Mouse (Mus musculus) CH12.LX (cell line): Measurements from ENCODE around the gene Metap1.
A peak's percentile ranks its signal among the peaks of the same experiment; 100 is the strongest.

ENCODE experiments used
- CTCF ChIP-seq, 2 experiments: IDR thresholded peaks in 1 of 2; conservative IDR thresholded peaks in 1 of 2; 2 replicates each; pipeline ENCODE4 v1.5.1; 2011 to 2012; ENCODE audit warnings: low read depth in 2 of 2, low read length in 2 of 2, improper control_type of control experiment in 1 of 2, inconsistent platforms in 1 of 2, mild to moderate bottlenecking in 1 of 2, moderate library complexity in 1 of 2
- ETS1 ChIP-seq: conservative IDR thresholded peaks from 2 replicates; pipeline ENCODE4 v1.6.1; 2012; ENCODE audit warnings: low read depth, mild to moderate bottlenecking, inconsistent platforms, low read length, improper control_type of control experiment, moderate library complexity
- HCFC1 ChIP-seq: IDR thresholded peaks from 2 replicates; pipeline ENCODE4 v1.6.1; 2012; ENCODE audit warnings: low read depth, mild to moderate bottlenecking, inconsistent platforms, low read length, improper control_type of control experiment
- MAX ChIP-seq: IDR thresholded peaks from 2 replicates; pipeline ENCODE4 v1.6.1; 2011; ENCODE audit warnings: low read length, improper control_type of control experiment
- MAZ ChIP-seq: IDR thresholded peaks from 2 replicates; pipeline ENCODE4 v1.6.1; 2012; ENCODE audit warnings: low read depth, mild to moderate bottlenecking, inconsistent platforms, low read length, improper control_type of control experiment, moderate library complexity
- PAX5 ChIP-seq: IDR thresholded peaks from 2 replicates; pipeline ENCODE4 v1.6.1; 2012; ENCODE audit warnings: low read length, inconsistent platforms, mixed read lengths
- POLR2A ChIP-seq: IDR thresholded peaks from 2 replicates; pipeline ENCODE4 v1.6.1; 2011; ENCODE audit warnings: low read depth, mild to moderate bottlenecking, improper control_type of control experiment, low read length
- RCOR1 ChIP-seq: conservative IDR thresholded peaks from 2 replicates; pipeline ENCODE4 v1.6.1; 2012; ENCODE audit warnings: low read depth, mild to moderate bottlenecking, inconsistent platforms, low read length, improper control_type of control experiment
- SMC3 ChIP-seq: IDR thresholded peaks from 2 replicates; pipeline ENCODE4 v1.6.1; 2011; ENCODE audit warnings: low read depth, low read length, improper control_type of control experiment
- TBP ChIP-seq: conservative IDR thresholded peaks from 2 replicates; pipeline ENCODE4 v1.6.1; 2011; ENCODE audit warnings: low read depth, low read length, improper control_type of control experiment
- TCF12 ChIP-seq: IDR thresholded peaks from 2 replicates; pipeline ENCODE4 v1.6.1; 2014; ENCODE audit warnings: low read depth, mild to moderate bottlenecking, inconsistent platforms, low read length, improper control_type of control experiment
- UBTF ChIP-seq: IDR thresholded peaks from 2 replicates; pipeline ENCODE4 v1.6.1; 2012; ENCODE audit warnings: low read depth, mild to moderate bottlenecking, inconsistent platforms, low read length, improper control_type of control experiment, moderate library complexity
- USF1 ChIP-seq: IDR thresholded peaks from 2 replicates; pipeline ENCODE4 v1.6.1; 2014; ENCODE audit warnings: low read depth, mild to moderate bottlenecking, inconsistent platforms, low read length, improper control_type of control experiment

- TF ChIP-seq POLR2A (no peak), RCOR1 (no peak), CTCF (conservative IDR thresholded peaks at IDR 0.05 in 1 of 2, IDR thresholded peaks at IDR 0.05 in 1 of 2; ENCODE audit: low read depth in 2 of 2, low read length in 2 of 2) (peak in 1 of 2 experiments; percentile 71; a peak in 3 of 4 replicates), PAX5 (no peak), TCF12 (no peak), MAZ (no peak), HCFC1 (no peak), MAX (no peak), SMC3 (peak; percentile 70), ETS1 (no peak), TBP (no peak), USF1 (no peak), UBTF (no peak)
Observed at GRCm38 (mm10) chr3:138463137-138463536, 26.2 kb downstream of the Metap1 start.
